ENCODE assay signal across 18 mouse cellular contexts in the genomic region with DNA sequence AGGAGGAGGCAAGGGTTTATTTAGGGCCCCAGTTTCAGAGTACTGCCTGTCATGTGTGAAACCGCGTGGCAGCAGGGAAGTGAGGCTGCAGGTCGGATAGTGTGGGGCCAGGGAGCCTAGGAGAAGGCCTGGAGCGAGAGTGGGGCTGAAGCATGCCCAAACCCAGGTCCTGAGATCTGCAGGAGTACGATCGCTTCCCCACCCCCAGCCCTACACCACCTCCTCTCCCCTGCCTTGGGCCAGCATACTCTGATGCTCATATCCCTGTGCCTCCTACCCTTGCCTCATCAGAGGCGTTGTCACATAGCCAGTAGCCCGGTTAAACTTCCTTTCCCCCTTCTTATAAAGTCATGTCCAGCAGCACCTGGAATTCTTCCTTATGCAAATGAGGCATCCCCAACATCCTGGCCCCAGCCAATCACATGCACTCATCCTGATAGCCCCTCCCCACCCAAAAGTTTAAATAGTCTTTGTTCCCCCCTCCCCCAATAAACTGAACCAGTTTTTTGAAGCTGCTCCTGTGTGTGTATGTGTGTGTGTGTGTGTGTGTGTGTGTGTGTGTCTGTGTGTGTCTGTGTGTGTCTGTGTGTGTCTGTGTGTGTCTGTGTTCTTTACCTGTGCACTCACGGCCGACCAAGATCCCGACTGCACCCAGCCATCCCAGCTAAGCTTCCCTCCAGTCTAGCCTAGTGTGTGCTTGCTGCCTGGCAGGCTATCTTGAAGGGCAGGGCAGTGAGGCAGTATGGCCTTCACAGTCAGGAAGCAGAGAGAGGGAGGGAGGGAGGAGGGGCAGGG. TPM values are rescaled to one million over a fixed set of nuclear protein-coding genes. Genes with fewer than 3 reads are reported as not detected.
DNase-seq lines count a peak whose midpoint lies in the region; ATAC-seq and TF ChIP-seq lines count a peak whose summit lies in the region.
"Had no signal": no experiment of that assay in that cellular context is flagged by ENCODE, and none has a peak within 500 bp of the region (broad histone marks: within the 10 kb centered on the region; RNA-seq: fewer than 3 reads in every experiment).

No protein-coding gene starts in this region.

- peak; percentile 85 for DNase-seq in heart, adult 11 months
- DNase-seq in heart, postnatal 4 days: no peak
- no peak for DNase-seq in limb, embryonic 11.5 days (ENCODE audit: low spot score)
- DNase-seq in limb, embryonic 10.5 days (ENCODE audit: low spot score): no peak
- peak; percentile 56 for DNase-seq in ES-CJ7 (ENCODE audit: low read depth, low spot score)
- peak; percentile 38 for DNase-seq in embryonic facial prominence, embryonic 10.5 days (ENCODE audit: low spot score)
- no peak for DNase-seq in right cerebral cortex, postnatal 4 days
- no peak for DNase-seq in left cerebral cortex, adult 2 months (ENCODE audit: extremely low spot score in 1 of 2, low spot score in 2 of 2)
- DNase-seq: B cell, adult 2 months; cerebellum, postnatal 14 days; gastrocnemius, adult 2 months had no signal

- no peaks in the 10 kb centered on the region for H3K9me3 ChIP-seq in limb, embryonic 11.5 days (ENCODE audit: control insufficient read depth, low read length)
- no peaks in the 10 kb centered on the region for H3K9me3 ChIP-seq in limb, embryonic 10.5 days (replicated peaks)
- H3K9me3 ChIP-seq in embryonic facial prominence, embryonic 10.5 days: no peaks in the 10 kb centered on the region
- H3K9me3 ChIP-seq: forebrain, embryonic 13.5 days; midbrain, embryonic 10.5 days had no signal

- no peaks in the 10 kb centered on the region for H3K27me3 ChIP-seq in limb, embryonic 11.5 days (ENCODE audit: control insufficient read depth, insufficient read depth, low read length)
- no peaks in the 10 kb centered on the region for H3K27me3 ChIP-seq in limb, embryonic 10.5 days (ENCODE audit: low read depth, poor library complexity, severe bottlenecking)
- no peaks in the 10 kb centered on the region for H3K27me3 ChIP-seq in embryonic facial prominence, embryonic 10.5 days (replicated peaks; ENCODE audit: low read depth, poor library complexity, severe bottlenecking)
- H3K27me3 ChIP-seq: forebrain, embryonic 13.5 days had no signal

- no peak overlapping the region for H3K4me2 ChIP-seq in limb, embryonic 11.5 days (ENCODE audit: low read depth, severe bottlenecking)
- H3K4me2 ChIP-seq: forebrain, embryonic 13.5 days; heart, embryonic 11.5 days had no signal

- no peak overlapping the region for H3K27ac ChIP-seq in limb, embryonic 11.5 days (replicated peaks; ENCODE audit: low read depth, low read length)
- no peak overlapping the region for H3K27ac ChIP-seq in limb, embryonic 10.5 days
- no peak overlapping the region for H3K27ac ChIP-seq in embryonic facial prominence, embryonic 10.5 days (replicated peaks)
- no peak overlapping the region for H3K27ac ChIP-seq in left cerebral cortex, adult 2 months
- H3K27ac ChIP-seq: forebrain, embryonic 13.5 days; gastrocnemius, adult 2 months; hindbrain, postnatal 0 days; liver, embryonic 14.5 days; midbrain, embryonic 10.5 days had no signal

- 0 out of 2 replicates have a peak, but pooled peaks have one; percentile 21 for ATAC-seq in limb, embryonic 11.5 days (ENCODE audit: insufficient number of reproducible peaks, low FRiP score, low TSS enrichment, low read depth)
- ATAC-seq: activated CD4-positive, CD25-positive, alpha-beta regulatory T cell, adult 4 months; forebrain, embryonic 13.5 days; hindbrain, postnatal 0 days had no signal

- no peak overlapping the region for H3K4me3 ChIP-seq in limb, embryonic 11.5 days (ENCODE audit: low read depth, low read length)
- no peak overlapping the region for H3K4me3 ChIP-seq in limb, embryonic 10.5 days
- H3K4me3 ChIP-seq in embryonic facial prominence, embryonic 10.5 days: no peak overlapping the region
- H3K4me3 ChIP-seq in left cerebral cortex, adult 2 months: no peak overlapping the region
- H3K4me3 ChIP-seq: forebrain, embryonic 13.5 days; gastrocnemius, adult 2 months; midbrain, embryonic 10.5 days had no signal

- H3K4me1 ChIP-seq in limb, embryonic 11.5 days (ENCODE audit: control insufficient read depth, insufficient read depth, low read length): no peaks in the 10 kb centered on the region
- H3K4me1 ChIP-seq in limb, embryonic 10.5 days: peaks cover 11% of the 10 kb centered on the region
- H3K4me1 ChIP-seq in embryonic facial prominence, embryonic 10.5 days: peaks cover 10% of the 10 kb centered on the region
- H3K4me1 ChIP-seq: forebrain, embryonic 13.5 days had no signal

- H3K9ac ChIP-seq in limb, embryonic 11.5 days (ENCODE audit: low read length): no peak overlapping the region
- H3K9ac ChIP-seq: forebrain, embryonic 13.5 days; liver, embryonic 14.5 days had no signal

- intact Hi-C loops in left cerebral cortex, adult 2 months (cut with DNase I): no loop called here

- 73% methylated on average over 11 of the region's 11 CpGs for WGBS in limb, embryonic 11.5 days
- 75% methylated on average over 11 of the region's 11 CpGs for WGBS in limb, embryonic 10.5 days
- 78% methylated on average over 11 of the region's 11 CpGs for WGBS in embryonic facial prominence, embryonic 10.5 days

- no peaks in the 10 kb centered on the region for H3K36me3 ChIP-seq in limb, embryonic 11.5 days (ENCODE audit: control insufficient read depth, insufficient read depth, low read length)
- no peaks in the 10 kb centered on the region for H3K36me3 ChIP-seq in limb, embryonic 10.5 days
- no peaks in the 10 kb centered on the region for H3K36me3 ChIP-seq in embryonic facial prominence, embryonic 10.5 days (replicated peaks)
- H3K36me3 ChIP-seq: midbrain, embryonic 10.5 days had no signal

- TF ChIP-seq CTCF in left cerebral cortex, adult 2 months (IDR thresholded peaks at IDR 0.05): no peak

RNA-seq across cellular contexts. Expression of gene A730049H05Rik, which starts 36.9 kb away (rescaled TPM):
- total RNA-seq in heart, postnatal 4 days (2021): under 1 TPM; 0.33 to 0.43 TPM
- 0.10 and 0.55 TPM in 2 replicates for polyA plus RNA-seq in limb, embryonic 11.5 days (2014; fragmentation: Nextera tagmentation; extraction: Ambion mirVana)
- 0.30 and 0.39 TPM in 2 replicates for polyA plus RNA-seq in limb, embryonic 10.5 days (2016; fragmentation: Nextera tagmentation; extraction: Ambion mirVana)
- 1.5 TPM in 2 replicates for polyA plus RNA-seq in embryonic facial prominence, embryonic 10.5 days (2016; fragmentation: Nextera tagmentation; extraction: Ambion mirVana)
- total RNA-seq in left cerebral cortex, adult 2 months (2021): under 1 TPM; 0.14 to 0.16 TPM
- total RNA-seq: MEL had no signal
- polyA plus RNA-seq: activated CD4-positive, CD25-positive, alpha-beta regulatory T cell, adult 4 months had no signal

Comparison
In these comparisons a context has a peak if more than half of its experiments do, and no peak if none do; other contexts are left out.
1. DNase-seq: peak in heart, adult 11 months (single experiment), ES-CJ7 (single experiment) and embryonic facial prominence, embryonic 10.5 days (single experiment); none in heart, postnatal 4 days (single experiment), limb, embryonic 11.5 days (single experiment), limb, embryonic 10.5 days (single experiment), right cerebral cortex, postnatal 4 days (single experiment) and left cerebral cortex, adult 2 months (0 of 2).